ENCODE assay signal across 12 mouse cellular contexts in genomic region chr6:82714841-82715240, GRCm38 (mm10). TPM values are rescaled to one million over a fixed set of nuclear protein-coding genes. Genes with fewer than 3 reads are reported as not detected.
DNase-seq lines count a peak whose midpoint lies in the region; ATAC-seq and TF ChIP-seq lines count a peak whose summit lies in the region.
"Had no signal": no experiment of that assay in that cellular context is flagged by ENCODE, and none has a peak within 500 bp of the region (broad histone marks: within the 10 kb centered on the region; RNA-seq: fewer than 3 reads in every experiment).

No protein-coding gene starts in this region.

- no peak overlapping the region for H3K4me2 ChIP-seq in hindbrain, postnatal 0 days (ENCODE audit: low read depth, low read length)
- H3K4me2 ChIP-seq in hindbrain, embryonic 11.5 days (replicated peaks; ENCODE audit: low read depth, low read length): no peak overlapping the region
- no peak overlapping the region for H3K4me2 ChIP-seq in lung, embryonic 15.5 days
- H3K4me2 ChIP-seq: embryonic facial prominence, embryonic 15.5 days; heart, embryonic 11.5 days; limb, embryonic 12.5 days; liver, embryonic 13.5 days had no signal

- ATAC-seq in hindbrain, postnatal 0 days: 0 out of 2 replicates have a peak, but pooled peaks have one; percentile 25
- no peak for ATAC-seq in hindbrain, embryonic 11.5 days (ENCODE audit: low FRiP score)
- peak; percentile 51; the same call in 1 of the 2 replicates for ATAC-seq in lung, embryonic 15.5 days (ENCODE audit: borderline replicate concordance, extremely low read depth, low FRiP score, low TSS enrichment)

- no peaks in the 10 kb centered on the region for H3K9me3 ChIP-seq in hindbrain, postnatal 0 days (ENCODE audit: low read length)
- no peaks in the 10 kb centered on the region for H3K9me3 ChIP-seq in hindbrain, embryonic 11.5 days (ENCODE audit: control insufficient read depth, low read length)
- H3K9me3 ChIP-seq in lung, embryonic 15.5 days: no peaks in the 10 kb centered on the region
- H3K9me3 ChIP-seq: embryonic facial prominence, embryonic 15.5 days; limb, embryonic 12.5 days; liver, embryonic 13.5 days had no signal

- no peak for DNase-seq in hindbrain, postnatal 0 days (ENCODE audit: low spot score)
- DNase-seq in hindbrain, embryonic 11.5 days (ENCODE audit: low spot score): no peak
- no peak for DNase-seq in lung, postnatal 25 days (ENCODE audit: low spot score)
- peak; percentile 7 for DNase-seq in splenic B cell, adult 2 months (ENCODE audit: low read depth, low spot score)
- no peak for DNase-seq in left cerebral cortex, adult 2 months (ENCODE audit: extremely low spot score in 1 of 2, low spot score in 2 of 2)
- DNase-seq in layer of hippocampus, postnatal 10 days (ENCODE audit: low spot score in 2 of 2): no peak

- no peaks in the 10 kb centered on the region for H3K27me3 ChIP-seq in hindbrain, postnatal 0 days (ENCODE audit: insufficient read depth, low read length)
- no peaks in the 10 kb centered on the region for H3K27me3 ChIP-seq in hindbrain, embryonic 11.5 days (ENCODE audit: control insufficient read depth, insufficient read depth, low read length)
- H3K27me3 ChIP-seq in lung, embryonic 15.5 days: no peaks in the 10 kb centered on the region
- no peaks in the 10 kb centered on the region for H3K27me3 ChIP-seq in splenic B cell, adult 2 months (ENCODE audit: control insufficient read depth, insufficient read depth, low read length, poor library complexity, severe bottlenecking)
- H3K27me3 ChIP-seq: embryonic facial prominence, embryonic 15.5 days; limb, embryonic 12.5 days; liver, embryonic 13.5 days had no signal

- no peak for TF ChIP-seq POLR2A in bone marrow macrophage, adult 2 months (IDR thresholded peaks at IDR 0.05; ENCODE audit: borderline replicate concordance, low read depth, low read length)

- H3K4me3 ChIP-seq in hindbrain, postnatal 0 days (ENCODE audit: low read length): no peak overlapping the region
- H3K4me3 ChIP-seq in hindbrain, embryonic 11.5 days (ENCODE audit: low read depth, low read length): no peak overlapping the region
- H3K4me3 ChIP-seq in lung, embryonic 15.5 days: no peak overlapping the region
- H3K4me3 ChIP-seq in bone marrow macrophage, adult 2 months (ENCODE audit: insufficient read depth, low read length): no peak overlapping the region
- H3K4me3 ChIP-seq in left cerebral cortex, adult 2 months: no peak overlapping the region
- H3K4me3 ChIP-seq: embryonic facial prominence, embryonic 15.5 days; limb, embryonic 12.5 days; liver, embryonic 13.5 days had no signal

- TF ChIP-seq CTCF in hindbrain, postnatal 0 days (IDR thresholded peaks at IDR 0.05; ENCODE audit: low read depth): no peak
- TF ChIP-seq CTCF in bone marrow macrophage, adult 2 months (IDR thresholded peaks at IDR 0.05; ENCODE audit: low read depth, low read length): no peak
- TF ChIP-seq CTCF in left cerebral cortex, adult 2 months (IDR thresholded peaks at IDR 0.05): no peak

- H3K4me1 ChIP-seq in hindbrain, postnatal 0 days (ENCODE audit: insufficient read depth, low read length): no peaks in the 10 kb centered on the region; the same call in 1 of the 2 replicates
- no peaks in the 10 kb centered on the region for H3K4me1 ChIP-seq in hindbrain, embryonic 11.5 days (replicated peaks; ENCODE audit: control insufficient read depth, insufficient read depth, low read length)
- H3K4me1 ChIP-seq in lung, embryonic 15.5 days: peaks cover 11% of the 10 kb centered on the region; the same call in 1 of the 2 replicates
- H3K4me1 ChIP-seq in bone marrow macrophage, adult 2 months (ENCODE audit: control insufficient read depth, insufficient read depth, low read length): peaks cover 21% of the 10 kb centered on the region
- H3K4me1 ChIP-seq: embryonic facial prominence, embryonic 15.5 days; limb, embryonic 12.5 days; liver, embryonic 13.5 days had no signal

- no peak overlapping the region for H3K9ac ChIP-seq in hindbrain, postnatal 0 days (replicated peaks; ENCODE audit: low read length)
- no peak overlapping the region for H3K9ac ChIP-seq in hindbrain, embryonic 11.5 days (ENCODE audit: low read depth, low read length)
- H3K9ac ChIP-seq in lung, embryonic 15.5 days: no peak overlapping the region
- H3K9ac ChIP-seq: embryonic facial prominence, embryonic 15.5 days; limb, embryonic 12.5 days; liver, embryonic 13.5 days had no signal

- 72% methylated on average over 5 of the region's 5 CpGs for WGBS in hindbrain, postnatal 0 days
- 91% methylated on average over 5 of the region's 5 CpGs for WGBS in hindbrain, embryonic 11.5 days
- WGBS in lung, embryonic 15.5 days: 55% methylated on average over 5 of the region's 5 CpGs

- no peaks in the 10 kb centered on the region for H3K36me3 ChIP-seq in hindbrain, postnatal 0 days (ENCODE audit: insufficient read depth, low read length)
- H3K36me3 ChIP-seq in hindbrain, embryonic 11.5 days (ENCODE audit: control insufficient read depth, insufficient read depth, low read length): no peaks in the 10 kb centered on the region
- H3K36me3 ChIP-seq in lung, embryonic 15.5 days: no peaks in the 10 kb centered on the region
- no peaks in the 10 kb centered on the region for H3K36me3 ChIP-seq in splenic B cell, adult 2 months (ENCODE audit: control insufficient read depth, insufficient read depth, low read length, poor library complexity, severe bottlenecking)
- H3K36me3 ChIP-seq: embryonic facial prominence, embryonic 15.5 days; limb, embryonic 12.5 days; liver, embryonic 13.5 days had no signal

- H3K27ac ChIP-seq in hindbrain, postnatal 0 days: no peak overlapping the region
- H3K27ac ChIP-seq in hindbrain, embryonic 11.5 days (ENCODE audit: low read depth, low read length): no peak overlapping the region
- H3K27ac ChIP-seq in lung, embryonic 15.5 days: peak overlapping the region; percentile 14; the same call in 1 of the 2 replicates
- peak overlapping the region; percentile 80 for H3K27ac ChIP-seq in bone marrow macrophage, adult 2 months (ENCODE audit: insufficient read depth, low read depth, low read length)
- no peak overlapping the region for H3K27ac ChIP-seq in left cerebral cortex, adult 2 months
- H3K27ac ChIP-seq: embryonic facial prominence, embryonic 15.5 days; limb, embryonic 12.5 days; liver, embryonic 13.5 days had no signal

- intact Hi-C loops in left cerebral cortex, adult 2 months (cut with DNase I): loop anchor here (1.0 kb wide), 1 partner anchor 256 kb away; no protein-coding TSS in a partner anchor

RNA-seq across cellular contexts. Expression of gene Pole4, which starts 9.7 kb away (rescaled TPM):
- 55.7 and 68.4 TPM in 2 replicates for total RNA-seq in hindbrain, postnatal 0 days (2014; rRNA removed)
- 136 and 142 TPM in 2 replicates for polyA plus RNA-seq in hindbrain, postnatal 0 days (2015; fragmentation: Nextera tagmentation; extraction: Ambion mirVana)
- 104 and 107 TPM in 2 replicates for polyA plus RNA-seq in hindbrain, embryonic 11.5 days (2014; fragmentation: Nextera tagmentation; extraction: Ambion mirVana)
- 110 and 113 TPM in 2 replicates for polyA plus RNA-seq in lung, embryonic 15.5 days (2015; fragmentation: Nextera tagmentation; extraction: Ambion mirVana)
- polyA plus RNA-seq in bone marrow macrophage, adult 2 months (2012; ENCODE audit: insufficient read depth, insufficient read length, missing spikeins): 34.8 and 43.4 TPM in 2 replicates
- total RNA-seq in left cerebral cortex, adult 2 months (2021): 10 to 100 TPM; 26.0 to 31.6 TPM
- 10 to 100 TPM; 52.3 to 60.0 TPM for total RNA-seq in layer of hippocampus, postnatal 10 days (2021)

RNA-seq across cellular contexts. Expression of gene Hk2, which starts 59.4 kb away (rescaled TPM):
- 6.0 and 13.0 TPM in 2 replicates for total RNA-seq in hindbrain, postnatal 0 days (2014; rRNA removed)
- polyA plus RNA-seq in hindbrain, postnatal 0 days (2015; fragmentation: Nextera tagmentation; extraction: Ambion mirVana): 2.6 and 3.6 TPM in 2 replicates
- polyA plus RNA-seq in hindbrain, embryonic 11.5 days (2014; fragmentation: Nextera tagmentation; extraction: Ambion mirVana): 16.2 and 18.7 TPM in 2 replicates
- polyA plus RNA-seq in lung, embryonic 15.5 days (2015; fragmentation: Nextera tagmentation; extraction: Ambion mirVana): 19.9 and 21.2 TPM in 2 replicates
- 21.9 and 24.9 TPM in 2 replicates for polyA plus RNA-seq in bone marrow macrophage, adult 2 months (2012; ENCODE audit: insufficient read depth, insufficient read length, missing spikeins)
- total RNA-seq in left cerebral cortex, adult 2 months (2021): 1 to 10 TPM; 2.9 to 4.1 TPM
- total RNA-seq in layer of hippocampus, postnatal 10 days (2021): 10 to 100 TPM; 10.6 to 13.0 TPM

Comparison
In these comparisons a context has a peak if more than half of its experiments do, and no peak if none do; other contexts are left out.
1. H3K27ac ChIP-seq: peak in lung, embryonic 15.5 days (single experiment) and bone marrow macrophage, adult 2 months (single experiment); none in hindbrain, postnatal 0 days (single experiment), hindbrain, embryonic 11.5 days (single experiment) and left cerebral cortex, adult 2 months (single experiment).